Mouse (Mus musculus) MEL (cell line): ENCODE measurements at regions not wholly inside any gene's neighbourhood (a gene's known extent, or its start where the extent isn't known, plus 50 kb on each side); places are given as distances from the start of the nearest gene placed in this dataset.

Experiments
- CTCF ChIP-seq, 3 experiments: IDR thresholded peaks in 2 of 3; conservative IDR thresholded peaks in 1 of 3; 2 replicates each; pipeline ENCODE4 v1.5.1; 2011 to 2012; ENCODE audit warnings: low read length in 3 of 3, low read depth in 2 of 3, mild to moderate bottlenecking in 2 of 3, improper control_type of control experiment in 1 of 3, inconsistent platforms in 1 of 3, mixed read lengths in 1 of 3, moderate library complexity in 1 of 3; ENCODE audit not compliant: control insufficient read depth in 1 of 3, insufficient read depth in 1 of 3, poor library complexity in 1 of 3, severe bottlenecking in 1 of 3
- EP300 ChIP-seq, 2 experiments: IDR thresholded peaks; 2 replicates each; pipeline ENCODE4 v1.6.1; 2011; ENCODE audit warnings: improper control_type of control experiment in 2 of 2, low read length in 2 of 2, low read depth in 1 of 2, mild to moderate bottlenecking in 1 of 2
- JUND ChIP-seq: IDR thresholded peaks from 2 replicates; pipeline ENCODE4 v1.6.1; 2011; ENCODE audit warnings: low read depth, mild to moderate bottlenecking, improper control_type of control experiment, low read length
- USF1 ChIP-seq: IDR thresholded peaks from 2 replicates; pipeline ENCODE4 v1.6.1; 2014; ENCODE audit warnings: low read depth, mild to moderate bottlenecking, inconsistent platforms, low read length, improper control_type of control experiment, moderate library complexity

- TF ChIP-seq CTCF (IDR thresholded peaks at IDR 0.05 in 2 of 3, conservative IDR thresholded peaks at IDR 0.05 in 1 of 3; ENCODE audit: control insufficient read depth in 1 of 3, insufficient read depth in 1 of 3, low read depth in 2 of 3, low read length in 3 of 3, poor library complexity in 1 of 3, severe bottlenecking in 1 of 3) (no peak), USF1 (no peak), EP300 (IDR thresholded peaks at IDR 0.05; ENCODE audit: low read depth in 1 of 2, low read length in 2 of 2) (no peak), JUND (no peak)
Observed at GRCm38 (mm10) chr10:113024633-113025032, 95.8 kb upstream of the Atxn7l3b start.
